Mouse (Mus musculus) ES-Bruce4 (cell line): ENCODE data around the gene Ccdc82.

Source experiments
- CTCF ChIP-seq: IDR thresholded peaks from one replicate; pipeline ENCODE4 v1.8.1; 2011; ENCODE audit warnings: low read depth, low read length
- EP300 ChIP-seq: IDR thresholded peaks from 2 replicates; pipeline ENCODE4 v1.6.1; 2011; ENCODE audit warnings: low read depth, low read length; ENCODE audit not compliant: insufficient read depth
- POLR2A ChIP-seq: IDR thresholded peaks from one replicate; pipeline ENCODE4 v1.8.1; 2011; ENCODE audit warnings: low read length; ENCODE audit not compliant: insufficient read depth

DNA sequence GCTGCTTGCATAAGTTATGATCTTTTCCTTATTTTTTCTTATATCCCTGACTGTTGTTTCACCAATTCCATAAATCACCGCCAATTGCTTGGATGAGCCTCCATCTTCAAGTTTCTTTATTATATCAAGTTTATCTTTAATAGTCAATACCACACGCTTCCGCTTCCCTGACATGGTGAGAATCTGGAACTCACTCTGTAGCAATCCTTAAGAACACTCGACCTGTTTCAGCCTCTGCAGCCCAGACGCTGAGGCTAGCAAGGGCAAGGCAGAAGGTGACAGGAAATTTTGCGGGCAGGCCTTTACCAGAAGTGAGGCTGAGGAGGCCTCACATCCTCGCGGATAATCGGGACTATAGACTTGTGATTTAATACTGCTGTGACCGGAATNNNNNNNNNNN is 1.3 kb upstream of the Ccdc82 start, which contains the start of gene Jrkl:
- no peak for TF ChIP-seq CTCF
- no peak for TF ChIP-seq POLR2A
- TF ChIP-seq EP300: no peak
